Mouse (Mus musculus): ENCODE measurements around the gene Gosr2.

Gosr2 gene

GRCm38 (mm10) chr11:103662546-103662945 lies 35.2 kb downstream of the Gosr2 start:
- ChIA-PET POLR2A (no interaction called here), CTCF (interaction anchor here in 1 of 4 experiments (1.5 kb wide), 1 partner anchor 23 kb away, joined by 3 read pairs; no protein-coding TSS in a partner anchor)

DNA sequence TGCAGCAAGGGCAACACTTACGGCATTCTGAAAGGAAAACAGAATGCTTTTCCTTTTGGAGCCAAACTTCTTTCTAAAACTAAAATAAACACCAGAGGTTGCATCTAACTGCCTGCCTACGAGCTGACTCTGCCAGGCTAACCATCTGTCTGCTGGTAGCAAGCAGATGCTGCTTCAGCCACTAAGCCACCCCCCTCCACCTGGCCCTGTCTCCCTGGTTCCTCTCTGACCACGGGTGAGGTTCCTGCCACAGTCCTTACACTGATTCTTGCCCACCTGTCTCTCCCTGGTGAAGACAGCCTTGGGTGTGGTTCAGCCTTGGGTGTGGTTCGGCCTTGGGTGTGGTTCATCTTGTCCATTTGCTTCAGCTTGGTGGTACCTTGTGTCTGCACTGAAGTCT lies 35.8 kb downstream of the Gosr2 start:
- POLR2A ChIA-PET = no interaction called here
- CTCF ChIA-PET = interaction anchor here in 1 of 4 experiments (1.5 kb wide), 1 partner anchor 22 kb away, joined by 3 read pairs; no protein-coding TSS in a partner anchor

GRCm38 (mm10) chr11:103658189-103658588 lies 39.5 kb downstream of the Gosr2 start:
- CTCF ChIA-PET = interaction anchor here in 3 of 4 experiments (0.6 to 2.2 kb wide), 5 partner anchors 18 to 325 kb away, joined by 3 to 10 read pairs (median 6); partner anchors contain the start of gene Lyzl6 (in 1 of the 3)
- POLR2A ChIA-PET = interaction anchor here in 1 of 4 experiments (1.2 to 1.3 kb wide), 3 partner anchors 8 to 28 kb away, joined by 3 to 5 read pairs (median 3); no protein-coding TSS in a partner anchor

DNA sequence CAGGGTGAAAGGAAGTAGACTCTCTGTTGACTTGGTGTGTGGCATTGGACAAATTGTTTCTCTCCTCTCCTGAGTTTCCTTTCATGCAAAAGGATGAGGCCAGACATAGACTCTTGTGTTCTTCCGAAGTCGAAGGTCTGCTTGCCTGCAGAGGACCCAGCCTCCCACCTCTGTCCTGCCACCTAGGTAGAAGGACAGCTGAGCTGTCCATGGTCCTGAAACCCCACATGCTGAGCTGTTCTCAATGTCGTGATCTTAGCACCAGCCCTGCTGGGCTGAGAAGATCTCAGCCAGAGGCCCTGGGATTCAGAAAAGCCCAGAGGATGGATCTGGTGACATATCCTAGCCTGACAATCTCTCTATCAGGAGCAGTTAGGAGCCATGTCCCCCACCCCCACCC lies 41.2 kb downstream of the Gosr2 start:
- CTCF ChIA-PET = interaction anchor here in 3 of 4 experiments (0.6 to 2.2 kb wide), 12 partner anchors 17 to 883 kb away, joined by 3 to 10 read pairs (median 4); partner anchors contain the start of gene Lyzl6 (in 1 of the 3)

GRCm38 (mm10) chr11:103653359-103653965 lies 44.2 kb downstream of the Gosr2 start:
- POLR2A ChIA-PET = interaction anchor here in 1 of 4 experiments (0.5 kb wide), 1 partner anchor 525 kb away, joined by 3 read pairs; no protein-coding TSS in a partner anchor
- CTCF ChIA-PET = interaction anchor here in 3 of 4 experiments (0.5 to 1.6 kb wide), 3 partner anchors 13 to 14 kb away, joined by 3 to 9 read pairs (median 6); no protein-coding TSS in a partner anchor

More for the DNA sequence above, 41.2 kb downstream of the Gosr2 start:
- POLR2A ChIA-PET = interaction anchor here in 3 of 4 experiments (0.6 to 1.2 kb wide), 4 partner anchors 8 to 1561 kb away, joined by 3 to 4 read pairs (median 3); partner anchors contain the start of gene Arf2 (in 1 of the 3)

DNA sequence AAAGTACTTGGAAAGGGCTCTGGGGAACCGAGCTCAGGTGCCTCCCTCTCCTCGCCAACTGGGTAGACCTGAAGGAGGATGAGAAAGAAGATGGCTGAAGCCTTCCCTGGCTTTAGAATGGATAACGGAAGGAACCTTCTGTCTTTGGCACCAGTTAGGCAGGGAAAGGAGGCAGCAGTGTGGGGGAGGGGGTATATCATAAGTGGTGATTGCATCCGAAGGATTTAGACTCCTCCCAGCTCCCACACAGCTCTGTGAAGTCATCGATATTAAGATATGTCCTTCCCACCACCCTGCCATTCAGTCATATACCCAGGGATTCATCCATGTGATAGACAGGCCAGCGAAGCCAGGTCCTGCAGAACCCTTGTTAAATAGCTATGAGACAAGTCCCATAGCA lies 46.3 kb downstream of the Gosr2 start:
- CTCF ChIA-PET = no interaction called here
- POLR2A ChIA-PET = interaction anchor here in 1 of 4 experiments (1.8 kb wide), 1 partner anchor 8 kb away, joined by 5 read pairs; no protein-coding TSS in a partner anchor

GRCm38 (mm10) chr11:103649983-103650493 lies 47.7 kb downstream of the Gosr2 start:
- CTCF ChIA-PET = interaction anchor here (0.6 to 4.0 kb wide), 8 partner anchors 10 to 1589 kb away, joined by 3 to 31 read pairs (median 4); partner anchors contain the start of gene Lyzl6 (in 1 of the 4)
- POLR2A ChIA-PET = interaction anchor here in 3 of 4 experiments (0.5 to 1.8 kb wide), 4 partner anchors 9 to 153 kb away, joined by 3 to 5 read pairs (median 4); no protein-coding TSS in a partner anchor

GRCm38 (mm10) chr11:103649301-103649982 lies 48.3 kb downstream of the Gosr2 start, which contains the start of gene Rprml:
TSS of gene Rprml (plus strand) at chr11:103649570.
- POLR2A ChIA-PET = interaction anchor here in 2 of 4 experiments (0.5 to 1.8 kb wide), 3 partner anchors 10 to 73 kb away, joined by 3 to 5 read pairs (median 4); no protein-coding TSS in a partner anchor
- CTCF ChIA-PET = interaction anchor here (0.6 to 4.0 kb wide), 13 partner anchors 9 to 640 kb away, joined by 3 to 31 read pairs (median 3); partner anchors contain the start of gene Lyzl6 (in 1 of the 4)

GRCm38 (mm10) chr11:103648656-103649055 lies 49.0 kb downstream of the Gosr2 start:
- ChIA-PET POLR2A (interaction anchor here in 2 of 4 experiments (0.6 to 1.5 kb wide), 8 partner anchors 8 to 236 kb away, joined by 3 to 5 read pairs (median 3); partner anchors contain the start of gene Plekhm1 (in 1 of the 2)), CTCF (interaction anchor here (0.5 to 4.0 kb wide), 14 partner anchors 9 to 475 kb away, joined by 3 to 31 read pairs (median 3); partner anchors contain the start of gene Lyzl6 (in 1 of the 4))

GRCm38 (mm10) chr11:103647921-103648620 lies 49.6 kb downstream of the Gosr2 start:
- ChIA-PET CTCF (interaction anchor here (0.5 to 4.0 kb wide), 10 partner anchors 8 to 723 kb away, joined by 3 to 31 read pairs (median 4); partner anchors contain the start of gene Lyzl6 (in 1 of the 4)), POLR2A (interaction anchor here in 2 of 4 experiments (0.6 to 1.5 kb wide), 8 partner anchors 9 to 235 kb away, joined by 3 to 5 read pairs (median 3); partner anchors contain the start of gene Plekhm1 (in 1 of the 2))

DNA sequence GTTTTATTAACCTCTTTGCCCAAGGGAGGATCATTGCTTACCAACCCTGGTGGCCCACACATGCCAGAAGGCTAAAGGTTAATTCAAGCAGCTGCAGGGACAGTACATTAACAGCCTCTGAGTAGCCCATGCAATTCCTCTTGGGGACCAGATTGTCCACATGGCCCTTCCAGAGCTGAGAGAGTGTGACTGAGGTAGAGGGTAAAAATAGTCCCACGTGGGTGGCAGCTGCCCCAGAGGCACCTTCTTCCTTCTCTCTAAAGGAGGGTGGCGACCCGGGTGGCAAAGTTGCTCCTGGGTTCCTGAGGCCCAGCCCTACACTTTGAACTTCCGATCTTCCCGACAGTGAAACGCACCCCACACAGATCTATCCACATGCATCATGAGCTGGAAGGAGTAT lies 51.4 kb downstream of the Gosr2 start:
- POLR2A ChIA-PET = interaction anchor here in 1 of 4 experiments (0.7 kb wide), 1 partner anchor 93 kb away, joined by 3 read pairs; no protein-coding TSS in a partner anchor
- CTCF ChIA-PET = interaction anchor here in 1 of 4 experiments (4.0 kb wide), 1 partner anchor 7 kb away, joined by 30 read pairs; the partner anchor contains the start of gene Lyzl6

DNA sequence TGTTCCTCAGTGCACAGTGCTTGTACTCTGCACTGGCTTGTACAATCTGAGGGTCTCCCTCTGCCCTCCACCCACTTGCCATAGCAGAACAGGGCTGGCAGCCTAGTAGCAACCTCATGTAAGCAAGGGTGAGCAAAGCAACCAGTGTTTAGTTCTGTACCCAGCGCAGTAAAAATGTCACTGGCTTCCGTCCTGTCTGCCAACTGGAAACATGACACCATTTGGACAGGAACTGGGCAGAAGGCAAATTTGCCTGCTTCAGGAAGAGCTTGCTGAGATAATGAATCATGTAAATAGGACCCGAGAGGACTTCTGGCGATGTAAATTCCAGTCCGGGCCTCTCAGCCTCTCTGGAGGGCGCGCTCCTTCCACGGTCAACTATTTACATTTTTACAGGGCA lies 52.0 kb downstream of the Gosr2 start:
- POLR2A ChIA-PET = interaction anchor here in 1 of 4 experiments (0.7 kb wide), 1 partner anchor 93 kb away, joined by 3 read pairs; no protein-coding TSS in a partner anchor

GRCm38 (mm10) chr11:103643211-103643610 lies 54.5 kb downstream of the Gosr2 start:
- CTCF ChIA-PET = no interaction called here
- POLR2A ChIA-PET = interaction anchor here in 1 of 4 experiments (1.2 to 1.5 kb wide), 2 partner anchors 10 to 14 kb away, joined by 3 read pairs; no protein-coding TSS in a partner anchor

More for the DNA sequence above, 52.0 kb downstream of the Gosr2 start:
- CTCF ChIA-PET = no interaction called here

- POLR2A ChIA-PET = interaction anchor here (0.6 to 1.4 kb wide), 15 partner anchors 10 to 546 kb away, joined by 3 to 7 read pairs (median 3); no protein-coding TSS in a partner anchor
- CTCF ChIA-PET = interaction anchor here (0.5 to 2.3 kb wide), 97 partner anchors 9 to 1869 kb away, joined by 3 to 32 read pairs (median 4); partner anchors contain the start of genes Rprml (in 4 of the 4), Gosr2 (in 1 of the 4) and Wnt9b (in 1 of the 4)
These were observed 58.2 kb downstream of the Gosr2 start for GRCm38 (mm10) chr11:103639407-103639946.

DNA sequence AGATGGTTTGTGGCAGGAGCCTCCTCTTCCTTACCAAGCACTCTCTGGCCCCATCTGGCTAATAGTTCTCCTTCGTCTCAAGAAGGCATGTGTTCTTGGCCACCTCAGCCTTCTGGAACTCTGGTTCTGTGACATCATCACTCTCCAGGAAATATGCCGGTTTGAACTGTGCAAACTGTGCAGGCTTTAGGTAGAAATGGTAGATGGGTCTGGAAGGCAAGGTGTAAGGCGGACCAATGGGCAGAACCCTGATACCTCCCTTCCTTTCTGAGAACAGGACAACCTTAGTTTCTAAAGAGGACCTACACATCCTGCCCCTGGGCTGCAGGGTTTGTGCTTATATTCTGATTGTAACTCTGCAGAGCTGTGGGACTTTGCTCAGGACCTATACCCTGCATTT lies 58.9 kb downstream of the Gosr2 start, which contains the start of gene Lyzl6:
TSS of gene Lyzl6 (minus strand) at position 101 of the 400 bp plus-strand sequence.
- POLR2A ChIA-PET = interaction anchor here in 3 of 4 experiments (0.6 to 1.3 kb wide), 5 partner anchors 9 to 285 kb away, joined by 3 to 5 read pairs (median 3); no protein-coding TSS in a partner anchor
- CTCF ChIA-PET = interaction anchor here (0.6 to 2.3 kb wide), 57 partner anchors 9 to 686 kb away, joined by 3 to 32 read pairs (median 4); partner anchors contain the start of genes Rprml (in 4 of the 4), Gosr2 (in 1 of the 4) and Wnt9b (in 1 of the 4)

DNA sequence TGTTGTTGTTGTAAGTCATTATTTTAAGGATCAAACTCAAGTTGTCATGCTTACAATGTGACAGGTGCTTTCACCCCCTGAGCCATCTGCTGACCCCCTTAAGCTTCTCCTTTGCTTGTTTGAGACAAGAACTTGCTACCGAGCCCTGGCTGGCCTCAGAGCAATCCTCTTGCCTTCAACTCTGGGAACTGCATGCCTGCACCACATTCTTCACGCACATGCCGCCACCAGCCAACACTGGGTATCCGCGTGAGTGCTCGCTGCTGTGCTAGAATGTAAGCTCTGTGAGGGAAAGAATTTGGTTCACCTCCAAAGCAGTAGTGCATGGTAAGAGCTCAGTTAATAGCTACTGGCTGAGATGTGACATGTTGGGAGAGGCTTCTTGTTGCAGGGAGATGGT lies 61.4 kb downstream of the Gosr2 start:
- ChIA-PET POLR2A (interaction anchor here in 1 of 4 experiments (1.4 kb wide), 1 partner anchor 12 kb away, joined by 3 read pairs; no protein-coding TSS in a partner anchor), CTCF (no interaction called here)

DNA sequence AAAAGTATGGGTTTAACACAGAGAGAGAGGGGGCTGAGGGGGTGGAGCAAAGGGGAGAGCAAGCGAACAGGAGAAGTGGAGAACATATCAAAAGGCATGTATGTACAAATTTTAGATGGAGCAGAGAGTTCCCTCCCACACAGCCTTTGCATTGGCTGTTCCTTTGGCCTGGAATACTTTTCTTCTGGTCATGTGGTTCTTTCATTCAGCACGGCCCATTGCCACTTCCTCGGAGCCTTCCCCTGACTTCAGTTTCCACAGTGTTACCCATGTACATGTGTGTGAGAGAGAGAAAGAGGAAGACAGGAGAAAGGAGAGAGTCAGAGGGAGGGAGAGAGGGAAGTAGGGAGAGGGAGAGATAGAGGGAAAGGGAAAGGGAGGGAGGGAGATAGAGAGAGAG lies 62.2 kb downstream of the Gosr2 start:
- ChIA-PET CTCF (no interaction called here), POLR2A (interaction anchor here in 1 of 4 experiments (0.7 kb wide), 1 partner anchor 22 kb away, joined by 3 read pairs; no protein-coding TSS in a partner anchor)
